Mouse (Mus musculus): Measurements from ENCODE around the gene Mboat7.

GRCm38 (mm10) chr7:3706343-3706934, 13.1 kb upstream of the Mboat7 start:
- TF ChIP-seq GATA1 (IDR thresholded peaks at IDR 0.05; ENCODE audit: borderline replicate concordance, low read length) (no peak), POLR2AphosphoS5 (IDR thresholded peaks at IDR 0.05; ENCODE audit: insufficient replicate concordance, low read depth, low read length) (no peak), GATA2 (IDR thresholded peaks at IDR 0.05; ENCODE audit: borderline replicate concordance, low read depth, low read length) (no peak), CTCF (IDR thresholded peaks at IDR 0.05; ENCODE audit: low read depth, low read length) (no peak)

Data from G1E (cell line).